Mouse (Mus musculus): ENCODE data around the gene Gm266.
A peak's percentile ranks its signal among the peaks of the same experiment; 100 is the strongest.

Gm266 gene

DNA sequence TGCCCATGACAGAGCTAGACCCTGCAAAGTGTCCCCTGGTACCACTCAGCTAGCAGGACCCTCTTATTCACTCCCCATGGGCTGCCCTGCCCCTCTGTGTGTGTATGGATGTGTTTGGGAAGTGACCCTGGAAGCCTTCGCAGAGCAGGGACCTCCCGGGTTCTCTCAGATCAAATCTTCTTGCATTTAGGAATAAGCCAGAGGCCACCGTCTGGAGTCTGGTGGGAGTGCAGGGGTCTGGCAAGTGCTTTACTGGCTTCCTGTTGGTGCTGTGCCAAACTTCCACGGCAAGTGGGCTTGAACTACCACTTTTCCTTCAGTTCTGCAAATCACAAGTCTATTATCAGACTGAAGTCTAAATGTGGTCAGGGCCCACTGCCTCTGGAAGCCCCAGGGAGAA is 31.6 kb downstream of the Gm266 start:
- DNase-seq (ENCODE audit: low spot score) = no peak

GRCm38 (mm10) chr12:111451561-111451960 is 34.1 kb downstream of the Gm266 start:
- DNase-seq (ENCODE audit: low spot score) = no peak

DNA sequence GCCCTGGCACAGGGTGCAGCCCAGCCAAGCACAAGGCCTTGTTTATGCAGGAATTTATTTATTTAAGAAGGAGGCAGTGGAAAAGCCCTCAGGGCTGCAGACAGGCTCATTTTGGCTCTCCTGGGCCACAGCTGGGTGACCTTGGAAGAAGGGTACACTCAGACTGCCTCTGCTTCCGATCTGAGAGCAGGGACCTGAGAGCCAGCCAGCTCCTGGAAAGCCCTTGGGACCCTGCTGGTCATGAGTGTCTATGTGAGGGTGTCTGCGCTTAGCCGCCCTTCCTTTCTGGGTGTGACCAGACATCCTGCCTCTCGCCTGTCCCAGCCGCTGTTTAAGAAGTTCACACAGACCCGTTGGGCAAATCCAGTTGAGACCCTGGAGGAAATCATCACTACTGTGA is 35.3 kb downstream of the Gm266 start:
- DNase-seq (ENCODE audit: low spot score) = no peak

GRCm38 (mm10) chr12:111448931-111449705 is 36.5 kb downstream of the Gm266 start:
- DNase-seq (ENCODE audit: low spot score) = no peak

DNA sequence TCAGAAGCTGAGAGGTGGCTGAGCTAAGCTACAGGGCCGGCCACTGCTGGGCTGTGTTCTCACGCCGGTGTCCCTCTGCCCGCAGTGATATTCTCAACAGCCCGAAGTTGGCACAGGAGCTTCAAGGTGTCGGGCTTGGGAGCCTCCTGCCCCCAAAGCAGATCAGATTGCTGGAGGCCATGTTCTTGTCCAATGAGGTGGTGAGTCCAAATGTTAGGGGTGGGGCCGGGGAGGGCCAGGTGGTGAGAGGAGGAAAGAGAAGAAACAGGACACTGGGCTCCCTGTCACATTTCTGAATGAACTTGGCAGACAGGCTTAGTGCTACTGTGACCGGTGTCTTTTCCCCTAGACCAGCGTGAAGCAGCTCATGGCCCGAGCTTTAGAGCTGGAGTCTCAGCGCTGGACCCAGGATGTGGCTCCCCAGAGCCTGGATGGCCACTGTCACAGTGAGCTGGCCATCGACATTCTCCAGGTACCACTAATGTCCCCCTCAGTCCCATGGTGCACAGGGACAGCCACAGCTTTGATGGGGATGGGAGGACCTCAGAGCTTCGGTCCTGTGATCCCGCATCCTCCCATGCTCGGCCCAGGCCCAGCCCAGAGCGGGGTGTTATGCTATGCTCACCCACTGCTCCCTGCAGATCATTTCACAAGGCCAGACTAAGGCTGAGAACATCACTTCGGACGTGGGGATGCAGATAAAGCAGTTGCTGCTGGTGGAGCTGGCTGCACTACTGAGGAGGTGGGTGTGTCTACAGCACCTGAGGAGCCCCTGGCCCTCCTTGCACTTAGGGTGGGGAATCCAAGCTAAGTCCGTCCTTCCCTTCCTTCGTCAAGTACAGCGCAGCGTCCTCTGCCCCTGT is 37.5 kb downstream of the Gm266 start:
- DNase-seq (ENCODE audit: low spot score) = no peak

DNA sequence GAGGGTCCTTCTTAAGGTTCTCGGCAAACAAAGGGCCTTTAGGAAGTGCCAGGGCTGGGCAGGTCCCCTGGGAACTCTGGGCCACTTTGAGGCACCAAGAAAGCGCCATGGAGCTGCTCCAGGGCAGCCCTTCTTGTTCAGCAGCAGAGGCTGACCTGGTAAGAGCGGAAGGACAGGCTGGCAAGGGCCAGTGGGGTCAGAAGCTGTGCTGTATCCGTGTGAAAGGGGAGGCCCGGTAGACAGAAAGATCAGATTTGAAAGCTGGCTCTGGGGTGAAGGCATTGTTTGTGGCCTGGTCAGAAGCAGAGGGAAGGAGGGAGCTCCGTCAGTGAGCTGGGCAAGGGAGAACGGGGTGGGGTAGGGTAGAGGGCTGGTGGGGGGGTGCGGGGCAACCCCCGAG is 38.3 kb downstream of the Gm266 start:
- DNase-seq (ENCODE audit: low spot score) = no peak

DNA sequence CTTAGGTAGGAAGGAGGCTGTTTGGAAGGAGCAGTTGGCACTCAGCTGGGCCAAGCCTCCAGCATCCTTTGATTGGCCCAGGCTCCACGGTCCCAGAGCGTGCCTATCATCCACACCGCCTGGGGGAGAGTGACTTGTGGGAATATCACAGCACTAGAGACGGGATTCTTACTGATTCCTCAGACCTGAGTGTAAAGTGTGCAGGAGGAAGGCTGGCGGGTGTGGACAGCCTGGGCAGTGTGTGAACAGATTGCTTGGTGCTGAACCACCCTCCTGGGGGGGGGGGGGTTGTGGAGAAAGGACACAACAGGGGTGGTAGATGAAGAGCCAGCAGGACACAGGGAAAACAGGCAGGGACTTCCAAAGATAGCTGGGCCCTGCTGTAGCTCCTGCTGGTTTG is 38.9 kb downstream of the Gm266 start:
- DNase-seq (ENCODE audit: low spot score) = no peak

GRCm38 (mm10) chr12:111445890-111446613 is 39.6 kb downstream of the Gm266 start:
- no peak for DNase-seq (ENCODE audit: low spot score)

- DNase-seq (ENCODE audit: low spot score) = no peak
These were observed 40.3 kb downstream of the Gm266 start for GRCm38 (mm10) chr12:111445161-111445889.

DNA sequence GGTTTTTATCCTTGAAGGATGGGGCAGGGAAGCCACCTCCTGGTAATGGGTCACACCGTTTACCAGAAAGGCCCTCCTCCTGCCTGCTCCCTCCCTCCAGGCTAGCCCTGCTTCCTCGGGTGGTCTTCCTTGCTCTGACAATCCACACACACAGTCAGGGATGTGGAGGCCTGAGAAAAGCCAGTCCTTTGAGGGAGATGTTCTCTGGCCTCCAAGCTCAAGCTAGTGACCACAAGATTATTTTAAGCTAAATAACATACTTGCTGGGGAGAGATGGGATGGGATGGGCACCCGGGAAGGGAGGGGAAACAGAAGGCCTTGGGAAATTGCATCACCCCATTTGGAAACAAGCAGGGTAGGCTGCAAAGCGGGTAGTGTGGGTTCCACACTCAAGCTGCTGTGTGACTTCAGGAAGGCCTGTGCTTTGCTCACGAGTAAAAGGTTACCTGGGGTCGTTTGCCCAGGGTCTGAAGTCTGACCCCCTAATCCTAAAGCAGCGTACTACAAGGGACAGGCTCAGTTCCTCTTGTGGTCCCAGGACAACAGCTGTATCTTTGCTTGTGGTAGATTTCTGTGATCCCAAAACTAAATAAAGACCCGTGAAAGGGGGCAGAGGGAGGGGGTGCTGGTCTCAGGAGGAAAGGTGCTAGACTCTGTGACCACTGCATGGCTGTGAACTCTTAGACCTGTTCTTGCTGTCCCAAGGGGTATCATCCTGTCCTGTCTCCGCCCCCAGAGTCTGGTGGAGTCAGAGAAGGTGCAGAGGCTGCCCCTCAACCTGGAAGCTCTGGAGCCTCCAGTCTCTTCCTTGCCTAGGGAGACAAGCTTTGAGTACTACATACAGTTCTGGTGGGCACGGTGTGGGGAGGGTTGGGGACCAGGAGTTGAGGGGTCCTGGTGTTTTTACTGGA is 41.4 kb downstream of the Gm266 start:
- DNase-seq (ENCODE audit: low spot score) = no peak

GRCm38 (mm10) chr12:111443011-111443870 is 42.4 kb downstream of the Gm266 start:
- peak; percentile 95 for DNase-seq (ENCODE audit: low spot score)

GRCm38 (mm10) chr12:111442309-111443010 is 43.2 kb downstream of the Gm266 start, which contains the start of gene Tnfaip2:
TSS of gene Tnfaip2 (plus strand) at chr12:111442469.
- peak; percentile 81 for DNase-seq (ENCODE audit: low spot score)

- DNase-seq (ENCODE audit: low spot score) = no peak
These were observed 44.1 kb downstream of the Gm266 start for GRCm38 (mm10) chr12:111441523-111441922.

DNA sequence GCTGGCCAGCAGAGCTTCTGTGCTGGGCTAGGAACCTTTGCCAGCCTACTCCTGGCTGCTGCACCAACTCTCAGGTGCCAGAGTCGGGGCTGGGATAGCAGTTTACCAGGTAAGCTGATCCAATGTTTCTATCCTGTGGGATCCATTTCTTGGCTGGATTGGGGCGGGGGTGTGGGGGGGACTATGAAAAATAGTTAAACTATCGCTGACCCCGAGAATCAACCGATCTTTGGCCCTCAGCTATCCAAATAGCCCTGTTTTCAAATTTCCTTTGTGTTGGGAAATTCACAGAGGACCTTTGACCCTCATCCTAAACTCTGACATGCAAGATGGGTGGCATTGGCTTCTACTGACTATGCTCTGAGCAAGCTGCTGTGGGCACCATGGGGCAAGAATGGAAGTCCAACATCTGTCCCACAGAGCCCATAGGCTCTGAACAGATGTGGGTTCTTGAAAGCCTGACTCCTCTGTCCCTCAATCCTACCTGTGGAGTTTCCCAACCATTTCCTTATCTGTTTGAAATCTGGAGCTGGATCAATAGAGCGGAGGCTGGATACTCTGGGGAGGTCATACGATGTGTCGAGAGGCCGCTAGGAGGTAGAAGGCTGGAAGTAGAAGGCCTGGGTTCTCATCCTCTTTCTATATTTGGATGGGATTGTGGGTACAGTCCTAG is 44.8 kb downstream of the Gm266 start:
- no peak for DNase-seq (ENCODE audit: low spot score)

GRCm38 (mm10) chr12:111438850-111439249 is 46.8 kb downstream of the Gm266 start:
- no peak for DNase-seq (ENCODE audit: low spot score)

GRCm38 (mm10) chr12:111437222-111437900 is 48.3 kb downstream of the Gm266 start:
- no peak for DNase-seq (ENCODE audit: low spot score)

DNA sequence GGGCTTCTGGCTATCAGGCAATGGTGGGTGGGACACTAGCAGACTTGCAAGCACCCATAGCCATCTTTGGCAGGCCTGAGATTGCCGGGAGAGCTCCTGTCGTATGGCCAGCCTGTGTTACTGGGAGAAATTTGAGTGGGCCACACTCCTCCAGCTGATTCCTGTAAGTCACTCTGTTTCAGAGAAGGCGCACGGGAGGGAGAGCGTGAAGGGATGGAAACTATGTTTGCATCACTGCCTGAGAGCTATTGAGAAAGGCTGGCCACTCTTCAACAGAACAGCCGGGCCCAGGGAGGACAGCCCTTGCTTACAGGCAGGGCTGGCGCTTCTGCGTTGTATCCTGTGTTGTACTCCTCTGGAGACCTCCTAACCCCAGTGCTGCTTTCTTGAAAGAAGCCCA is 49.0 kb downstream of the Gm266 start:
- no peak for DNase-seq (ENCODE audit: low spot score)

DNA sequence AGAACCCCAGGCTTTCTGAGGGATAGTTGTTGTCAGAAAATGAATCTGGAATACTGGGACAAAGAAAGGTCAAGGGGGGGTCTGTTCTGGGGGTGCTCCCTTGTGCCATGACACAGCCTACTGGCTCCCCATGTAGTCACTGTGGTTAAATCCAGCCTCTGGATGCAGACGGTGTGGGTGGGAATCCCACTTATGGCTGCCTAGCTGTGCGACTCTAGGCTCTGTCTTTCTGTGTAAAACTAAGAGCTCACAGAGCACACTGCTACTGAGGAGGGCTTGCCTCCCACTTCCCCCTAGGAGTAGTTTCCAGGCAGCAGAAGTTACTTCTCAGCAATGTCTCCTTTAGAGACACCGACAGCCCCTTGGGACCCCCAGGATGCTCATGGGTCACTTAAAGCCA is 49.5 kb downstream of the Gm266 start:
- DNase-seq (ENCODE audit: low spot score) = no peak
